Mouse (Mus musculus) cerebellum, adult 2 months (tissue): ENCODE data around the gene Slc26a8.

ENCODE experiments used
- CTCF ChIP-seq: fragments of 200-500 bp; IDR thresholded peaks from 2 replicates; pipeline ENCODE4 v1.5.1; 2011; ENCODE audit warnings: low read depth, mild to moderate bottlenecking, control low read depth, low read length, moderate library complexity, borderline replicate concordance; ENCODE audit not compliant: insufficient read depth
- POLR2A ChIP-seq: fragments of 200-500 bp; IDR thresholded peaks from 2 replicates; pipeline ENCODE4 v1.6.1; 2011; ENCODE audit warnings: low read length, control low read depth, borderline replicate concordance; ENCODE audit not compliant: insufficient read depth

- TF ChIP-seq CTCF (no peak), POLR2A (no peak)
Measured at GRCm38 (mm10) chr17:28609543-28609942, 80.5 kb downstream of the Slc26a8 start.
